Mouse (Mus musculus) kidney, adult 2 months (tissue): ENCODE measurements around the gene Tmem161a.
A peak's percentile ranks its signal among the peaks of the same experiment; 100 is the strongest.

Experiments
- CTCF ChIP-seq: fragments of 200-500 bp; conservative IDR thresholded peaks from 2 replicates; pipeline ENCODE4 v1.5.1; 2011; ENCODE audit warnings: low read depth, mild to moderate bottlenecking, control low read depth, low read length, moderate library complexity, mixed read lengths; ENCODE audit not compliant: insufficient read depth, insufficient read length
- POLR2A ChIP-seq: fragments of 200-500 bp; IDR thresholded peaks from one replicate; pipeline ENCODE4 v1.6.1; 2011; ENCODE audit warnings: low read depth, low read length, control low read depth

DNA sequence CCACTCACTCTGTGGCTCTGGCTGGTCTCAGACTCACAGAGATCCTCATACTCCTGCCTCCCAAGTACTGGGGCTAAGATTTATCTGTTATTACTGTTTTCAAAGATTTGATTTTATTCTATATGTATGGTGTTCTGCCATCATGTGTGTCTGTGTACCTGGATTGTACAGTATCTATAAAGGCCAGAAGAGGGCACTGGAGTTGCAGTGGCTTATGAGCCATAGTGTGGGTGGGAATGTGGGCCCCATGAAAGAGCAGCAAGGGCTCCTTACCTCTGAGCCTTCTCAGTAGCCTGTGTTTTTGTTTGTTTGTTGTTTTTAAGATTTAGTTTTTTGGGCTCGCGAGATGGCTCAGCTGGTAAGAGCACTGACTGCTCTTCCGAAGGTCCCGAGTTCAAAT is 6.9 kb downstream of the Tmem161a start:
- peak; percentile 51 for TF ChIP-seq CTCF
- TF ChIP-seq POLR2A = no peak
